Mouse (Mus musculus): ENCODE data around the gene Npb. TPM values are rescaled to one million over a fixed set of nuclear protein-coding genes. Genes with fewer than 3 reads are reported as not detected.
A peak's percentile ranks its signal among the peaks of the same experiment; 100 is the strongest.

Npb gene
- polyA plus RNA-seq, 1 experiment from 2014 or later = 4.4 TPM

DNA sequence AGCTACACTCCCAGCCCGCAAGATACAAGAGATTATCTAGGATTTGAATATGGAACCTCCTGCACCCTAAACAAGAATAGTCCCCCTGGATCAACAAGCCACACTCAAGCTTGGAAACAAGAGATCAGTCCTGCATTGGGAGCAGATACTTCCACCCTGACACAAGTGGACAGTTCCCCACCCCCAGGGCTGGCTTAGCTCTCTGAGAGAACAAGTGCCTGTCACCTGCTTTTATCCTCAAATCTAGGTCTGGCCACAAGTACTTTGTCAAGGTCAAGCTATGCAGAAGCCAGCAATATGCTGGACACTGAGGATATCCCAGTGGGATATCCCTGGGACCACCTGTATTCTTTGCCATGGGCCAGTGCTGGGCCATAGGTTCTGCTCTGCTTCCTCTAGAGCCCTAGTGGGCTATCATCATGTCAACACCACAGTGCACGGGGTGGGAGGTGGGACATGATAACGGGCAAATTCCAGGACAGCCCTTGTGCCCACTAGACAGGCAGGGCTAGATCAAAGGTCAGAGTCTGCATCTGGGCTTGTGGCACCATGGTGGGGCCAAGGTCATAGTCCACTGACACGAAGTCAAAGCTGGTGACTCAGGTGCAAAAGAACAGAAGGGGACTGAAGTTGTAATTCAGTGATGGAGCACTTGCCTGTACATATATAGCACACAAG is 8.5 kb downstream of the Npb start:
- DNase-seq (ENCODE audit: low spot score) (no peak), ATAC-seq (replicated peaks; ENCODE audit: low FRiP score, low TSS enrichment, low read depth) (no peak)
- H3K4me2 ChIP-seq (ENCODE audit: low read length) = peak overlapping the region; percentile 80
- no peaks in the 10 kb centered on the region for H3K27me3 ChIP-seq (replicated peaks; ENCODE audit: control insufficient read depth, insufficient read depth, low read length)
- peak overlapping the region; percentile 75 for H3K4me3 ChIP-seq (ENCODE audit: low read depth, low read length)
- peak overlapping the region; percentile 76 for H3K9ac ChIP-seq (ENCODE audit: low read length)
- H3K4me1 ChIP-seq (replicated peaks; ENCODE audit: control insufficient read depth, insufficient read depth, low read length) = peaks cover 8% of the 10 kb centered on the region
- H3K27ac ChIP-seq (ENCODE audit: low read depth) = no peak overlapping the region
- H3K36me3 ChIP-seq (ENCODE audit: control insufficient read depth, insufficient read depth, low read length) = peaks cover 59% of the 10 kb centered on the region
- 42% methylated on average over 4 of the region's 4 CpGs for WGBS
- H3K9me3 ChIP-seq (ENCODE audit: control insufficient read depth, low read length) = no peaks in the 10 kb centered on the region

DNA sequence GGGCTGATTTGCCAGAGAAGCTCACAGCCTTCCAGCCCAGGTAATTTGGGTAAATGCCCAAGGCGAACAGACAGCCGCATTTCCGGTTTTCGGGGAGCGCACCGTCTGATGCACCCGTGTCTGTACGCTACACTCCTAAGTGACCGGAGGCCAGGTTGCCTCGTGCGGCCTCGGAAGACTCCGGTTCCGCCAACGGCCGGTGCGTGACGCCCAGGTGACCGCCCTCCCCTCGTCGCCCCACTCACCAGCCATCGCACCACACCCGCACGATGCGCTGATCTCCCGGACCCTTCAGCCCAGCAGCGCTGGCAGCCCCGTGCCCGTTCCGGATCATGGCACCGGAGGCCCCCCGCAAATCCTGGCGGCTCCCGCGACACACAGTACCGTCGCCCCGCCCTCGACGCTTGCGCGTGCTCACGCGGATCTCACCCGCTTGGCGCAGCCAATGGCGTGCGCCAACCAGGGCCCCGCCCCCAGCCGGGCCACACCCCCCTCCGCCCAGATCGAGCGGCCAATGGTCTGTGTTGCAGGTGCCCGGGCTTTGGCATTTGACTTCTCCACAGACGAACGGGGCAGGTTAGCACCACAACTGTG is 9.3 kb downstream of the Npb start, which contains the start of gene Pcyt2:
Pcyt2 (minus strand) TSS at position 418 of the 594 bp plus-strand sequence.
- WGBS = under 1% methylated on average over 56 of the region's 56 CpGs
- peak within 1 kb of the TSS; percentile 76 for H3K9ac ChIP-seq (ENCODE audit: low read length)
- ATAC-seq (replicated peaks; ENCODE audit: low FRiP score, low TSS enrichment, low read depth) (peak; percentile 89), DNase-seq (ENCODE audit: low spot score) (peak; percentile 90)
- no peaks in the 10 kb centered on the region for H3K27me3 ChIP-seq (replicated peaks; ENCODE audit: control insufficient read depth, insufficient read depth, low read length)
- peak within 1 kb of the TSS; percentile 80 for H3K4me2 ChIP-seq (ENCODE audit: low read length)
- H3K9me3 ChIP-seq (ENCODE audit: control insufficient read depth, low read length) = no peaks in the 10 kb centered on the region
- peak within 1 kb of the TSS; percentile 64 for H3K27ac ChIP-seq (ENCODE audit: low read depth)
- peaks cover 57% of the 10 kb centered on the region for H3K36me3 ChIP-seq (ENCODE audit: control insufficient read depth, insufficient read depth, low read length)
- H3K4me1 ChIP-seq (replicated peaks; ENCODE audit: control insufficient read depth, insufficient read depth, low read length) = peaks cover 8% of the 10 kb centered on the region
- peak within 1 kb of the TSS; percentile 75 for H3K4me3 ChIP-seq (ENCODE audit: low read depth, low read length)

DNA sequence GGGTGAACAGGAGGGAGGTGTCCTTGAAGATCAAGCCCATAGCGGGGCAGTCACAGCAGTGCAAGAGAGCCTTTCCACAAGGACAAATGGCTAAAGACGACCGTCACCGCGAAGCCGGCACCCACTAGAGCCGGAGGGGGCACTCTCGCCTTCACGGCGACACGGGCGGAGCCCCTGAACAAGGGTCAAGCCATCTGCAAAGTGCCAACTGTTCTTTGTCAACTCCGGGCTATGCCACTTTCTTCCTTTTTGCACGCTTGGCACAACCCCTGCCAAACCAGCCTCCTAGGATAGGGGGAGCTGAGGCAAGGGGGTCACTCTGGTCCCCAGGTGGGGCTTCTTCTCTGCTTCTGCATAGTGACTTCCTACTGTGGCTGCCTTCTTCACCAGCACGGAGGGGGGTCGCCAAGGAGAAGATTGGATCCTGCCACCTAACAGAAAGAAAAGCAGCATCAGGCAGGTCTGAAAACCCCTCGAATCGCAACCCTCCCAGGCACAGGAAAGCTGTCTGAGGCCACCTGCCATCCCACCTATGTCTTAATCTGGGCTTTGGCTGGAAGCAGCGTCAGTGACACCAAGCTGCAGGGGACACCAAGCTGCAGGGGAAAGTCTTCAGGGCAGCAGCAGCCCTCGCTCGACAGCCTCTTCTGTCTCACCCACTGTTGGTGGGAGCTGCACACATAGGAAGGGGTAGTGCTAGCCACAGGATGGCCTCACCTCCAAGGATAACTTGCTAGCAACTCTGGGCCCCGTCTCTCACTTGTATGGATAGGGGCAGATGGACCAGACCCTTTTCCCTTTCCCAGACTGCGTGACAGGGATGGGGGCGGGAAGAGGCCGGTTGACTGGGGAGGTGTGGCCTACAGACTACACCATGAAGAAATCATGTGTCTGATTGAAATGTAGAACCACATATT is 10.6 kb downstream of the Npb start:
- H3K36me3 ChIP-seq (ENCODE audit: control insufficient read depth, insufficient read depth, low read length) = peaks cover 59% of the 10 kb centered on the region
- ATAC-seq (replicated peaks; ENCODE audit: low FRiP score, low TSS enrichment, low read depth) (no peak), DNase-seq (ENCODE audit: low spot score) (no peak)
- no peak overlapping the region for H3K9ac ChIP-seq (ENCODE audit: low read length)
- no peaks in the 10 kb centered on the region for H3K9me3 ChIP-seq (ENCODE audit: control insufficient read depth, low read length)
- 93% methylated on average over 25 of the region's 25 CpGs for WGBS
- no peaks in the 10 kb centered on the region for H3K27me3 ChIP-seq (replicated peaks; ENCODE audit: control insufficient read depth, insufficient read depth, low read length)
- no peak overlapping the region for H3K4me3 ChIP-seq (ENCODE audit: low read depth, low read length)
- H3K27ac ChIP-seq (ENCODE audit: low read depth) = no peak overlapping the region
- peaks cover 10% of the 10 kb centered on the region for H3K4me1 ChIP-seq (replicated peaks; ENCODE audit: control insufficient read depth, insufficient read depth, low read length)
- no peak overlapping the region for H3K4me2 ChIP-seq (ENCODE audit: low read length)

DNA sequence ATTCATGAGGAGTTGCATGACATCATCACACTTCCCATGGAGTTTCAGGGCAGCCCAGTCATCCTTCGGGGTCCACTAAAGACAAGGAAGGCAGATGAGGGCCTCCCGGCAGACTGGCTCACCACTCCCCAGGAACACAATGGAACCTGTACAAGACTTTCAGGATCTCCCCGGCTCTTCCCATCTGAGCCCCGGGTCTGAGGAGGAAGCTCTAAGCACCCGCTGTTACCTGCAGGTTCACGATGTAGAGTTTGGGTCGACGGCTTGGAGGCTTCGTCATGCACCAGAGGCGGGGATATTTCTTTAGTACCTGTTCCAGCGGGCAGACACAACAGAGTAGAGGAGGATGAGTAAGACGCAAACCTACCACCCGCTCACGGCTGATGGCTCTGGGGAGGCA is 11.9 kb downstream of the Npb start:
- H3K27me3 ChIP-seq (replicated peaks; ENCODE audit: control insufficient read depth, insufficient read depth, low read length) = no peaks in the 10 kb centered on the region
- H3K4me1 ChIP-seq (replicated peaks; ENCODE audit: control insufficient read depth, insufficient read depth, low read length) = peaks cover 15% of the 10 kb centered on the region
- peaks cover 47% of the 10 kb centered on the region for H3K36me3 ChIP-seq (ENCODE audit: control insufficient read depth, insufficient read depth, low read length)
- no peak overlapping the region for H3K4me2 ChIP-seq (ENCODE audit: low read length)
- no peaks in the 10 kb centered on the region for H3K9me3 ChIP-seq (ENCODE audit: control insufficient read depth, low read length)
- H3K27ac ChIP-seq (ENCODE audit: low read depth) = no peak overlapping the region
- 92% methylated on average over 14 of the region's 14 CpGs for WGBS
- H3K9ac ChIP-seq (ENCODE audit: low read length) = no peak overlapping the region
- no peak overlapping the region for H3K4me3 ChIP-seq (ENCODE audit: low read depth, low read length)
- DNase-seq (ENCODE audit: low spot score) = no peak
- no peak for ATAC-seq (replicated peaks; ENCODE audit: low FRiP score, low TSS enrichment, low read depth)

DNA sequence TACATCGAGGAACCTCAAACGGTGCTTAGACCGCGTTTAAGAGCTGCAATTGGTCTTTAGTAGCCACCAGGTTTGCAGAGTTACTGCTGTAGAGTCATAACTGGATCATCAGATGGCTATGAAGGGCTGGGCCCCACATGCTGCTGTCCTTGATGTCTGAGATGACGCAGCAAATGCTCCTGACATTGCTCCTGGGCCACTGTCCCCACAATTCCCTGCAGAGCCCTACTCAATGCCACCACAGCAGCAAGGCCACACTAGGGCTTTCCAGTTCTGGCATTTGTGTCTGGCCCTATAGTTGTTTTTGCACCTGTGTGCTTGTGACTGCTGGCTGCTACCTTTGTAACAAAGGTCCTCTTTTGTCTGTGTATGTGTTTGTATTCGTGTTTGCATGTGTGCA is 14.5 kb downstream of the Npb start:
- 89% methylated on average over 6 of the region's 6 CpGs for WGBS
- Histone ChIP-seq H3K4me1 (replicated peaks; ENCODE audit: control insufficient read depth, insufficient read depth, low read length) (peaks cover 12% of the 10 kb centered on the region), H3K36me3 (ENCODE audit: control insufficient read depth, insufficient read depth, low read length) (peaks cover 48% of the 10 kb centered on the region), H3K4me2 (ENCODE audit: low read length) (no peak overlapping the region), H3K27ac (ENCODE audit: low read depth) (no peak overlapping the region), H3K9me3 (ENCODE audit: control insufficient read depth, low read length) (no peaks in the 10 kb centered on the region), H3K4me3 (ENCODE audit: low read depth, low read length) (no peak overlapping the region), H3K9ac (ENCODE audit: low read length) (no peak overlapping the region), H3K27me3 (replicated peaks; ENCODE audit: control insufficient read depth, insufficient read depth, low read length) (no peaks in the 10 kb centered on the region)
- ATAC-seq (replicated peaks; ENCODE audit: low FRiP score, low TSS enrichment, low read depth) = no peak
- DNase-seq (ENCODE audit: low spot score) = no peak

DNA sequence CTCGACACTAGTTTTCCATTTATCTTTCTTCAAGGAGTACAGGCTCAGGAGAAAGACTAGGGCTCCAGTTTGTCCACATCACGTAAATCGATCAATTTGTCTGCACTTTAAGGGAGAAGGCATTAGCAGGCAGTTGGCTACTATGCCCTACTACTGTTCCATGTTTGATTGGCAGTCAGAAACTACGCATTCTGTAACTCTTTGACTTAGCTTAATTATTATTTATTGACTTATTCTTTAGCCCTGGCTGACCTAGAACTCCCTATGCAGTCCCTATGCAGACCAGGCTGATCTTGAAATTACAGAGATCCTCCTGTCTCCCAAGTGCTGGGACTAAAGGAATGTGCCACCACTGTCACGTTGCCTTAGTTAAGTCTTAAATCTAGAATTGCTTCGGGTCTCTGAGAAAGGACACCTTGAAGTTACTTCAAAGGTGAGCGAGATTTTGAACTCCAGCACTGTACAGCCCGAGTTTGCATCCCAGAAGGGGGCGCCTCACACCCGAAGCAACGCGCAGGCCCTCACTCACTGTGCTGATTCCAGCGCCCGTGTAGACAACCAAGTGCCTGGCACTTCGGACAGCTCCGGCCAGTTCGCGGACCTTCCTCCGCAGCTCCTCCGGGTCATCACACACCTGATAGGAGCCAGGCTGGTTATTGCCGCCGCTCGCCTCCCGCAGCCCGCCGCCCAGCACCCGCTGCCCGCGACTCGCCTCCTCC is 15.8 kb downstream of the Npb start:
- H3K27me3 ChIP-seq (replicated peaks; ENCODE audit: control insufficient read depth, insufficient read depth, low read length) = no peaks in the 10 kb centered on the region
- H3K27ac ChIP-seq (ENCODE audit: low read depth) = peak overlapping the region; percentile 70
- ATAC-seq (replicated peaks; ENCODE audit: low FRiP score, low TSS enrichment, low read depth) (peak; percentile 77), DNase-seq (ENCODE audit: low spot score) (peak; percentile 82)
- H3K4me3 ChIP-seq (ENCODE audit: low read depth, low read length) = peak overlapping the region; percentile 97
- H3K36me3 ChIP-seq (ENCODE audit: control insufficient read depth, insufficient read depth, low read length) = peaks cover 51% of the 10 kb centered on the region
- peak overlapping the region; percentile 73 for H3K9ac ChIP-seq (ENCODE audit: low read length)
- no peaks in the 10 kb centered on the region for H3K9me3 ChIP-seq (ENCODE audit: control insufficient read depth, low read length)
- peaks cover 12% of the 10 kb centered on the region for H3K4me1 ChIP-seq (replicated peaks; ENCODE audit: control insufficient read depth, insufficient read depth, low read length)
- H3K4me2 ChIP-seq (ENCODE audit: low read length) = peak overlapping the region; percentile 98
- WGBS = 14% methylated on average over 29 of the region's 30 CpGs

DNA sequence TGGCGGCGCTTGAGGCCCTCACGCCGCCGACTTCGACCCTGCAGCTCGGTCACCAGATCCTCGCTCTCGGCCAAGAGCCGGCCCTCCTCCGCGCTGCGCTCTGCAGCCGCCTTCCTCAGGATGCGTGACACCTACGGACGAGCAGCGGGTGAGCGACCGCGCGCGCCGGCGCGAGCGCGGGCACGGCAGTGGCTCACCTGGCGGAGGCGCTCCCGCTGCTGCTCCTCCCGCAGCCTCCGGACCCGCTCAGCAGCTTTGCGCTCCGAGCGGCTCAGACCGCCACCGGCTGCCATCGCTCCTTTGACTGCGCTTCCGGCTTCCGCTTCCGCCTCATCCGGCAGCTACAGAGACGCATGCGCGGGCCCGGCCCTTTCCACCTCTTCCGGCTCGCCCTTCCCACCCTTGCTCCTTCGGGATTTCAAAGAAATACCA is 16.4 kb downstream of the Npb start:
- DNase-seq (ENCODE audit: low spot score) = peak; percentile 90

More for the DNA sequence above, 16.4 kb downstream of the Npb start:
- Histone ChIP-seq H3K36me3 (ENCODE audit: control insufficient read depth, insufficient read depth, low read length) (peaks cover 52% of the 10 kb centered on the region), H3K9me3 (ENCODE audit: control insufficient read depth, low read length) (no peaks in the 10 kb centered on the region), H3K27me3 (replicated peaks; ENCODE audit: control insufficient read depth, insufficient read depth, low read length) (no peaks in the 10 kb centered on the region), H3K4me3 (ENCODE audit: low read depth, low read length) (peak overlapping the region; percentile 97), H3K4me1 (replicated peaks; ENCODE audit: control insufficient read depth, insufficient read depth, low read length) (peaks cover 15% of the 10 kb centered on the region), H3K27ac (ENCODE audit: low read depth) (peak overlapping the region; percentile 70), H3K4me2 (ENCODE audit: low read length) (peak overlapping the region; percentile 98), H3K9ac (ENCODE audit: low read length) (peak overlapping the region; percentile 73)
- ATAC-seq (replicated peaks; ENCODE audit: low FRiP score, low TSS enrichment, low read depth) = peak; percentile 83
- under 1% methylated on average over 53 of the region's 53 CpGs for WGBS

Data from intestine, embryonic 14.5 days (tissue).